Mouse (Mus musculus) ovary, postnatal 10 days (tissue): ENCODE data around the gene Adgb.
A peak's percentile ranks its signal among the peaks of the same experiment; 100 is the strongest.
"Not testable (repeated sequence)": the region's sequence is repeated elsewhere in the genome, so short reads cannot be mapped to it uniquely, and the experiment has no call there.

Experiments used
- DNase-seq: peaks from one replicate; pipeline ENCODE4 v3.0.0; 2022; ENCODE audit warnings: low spot score

Gene Adgb

DNA sequence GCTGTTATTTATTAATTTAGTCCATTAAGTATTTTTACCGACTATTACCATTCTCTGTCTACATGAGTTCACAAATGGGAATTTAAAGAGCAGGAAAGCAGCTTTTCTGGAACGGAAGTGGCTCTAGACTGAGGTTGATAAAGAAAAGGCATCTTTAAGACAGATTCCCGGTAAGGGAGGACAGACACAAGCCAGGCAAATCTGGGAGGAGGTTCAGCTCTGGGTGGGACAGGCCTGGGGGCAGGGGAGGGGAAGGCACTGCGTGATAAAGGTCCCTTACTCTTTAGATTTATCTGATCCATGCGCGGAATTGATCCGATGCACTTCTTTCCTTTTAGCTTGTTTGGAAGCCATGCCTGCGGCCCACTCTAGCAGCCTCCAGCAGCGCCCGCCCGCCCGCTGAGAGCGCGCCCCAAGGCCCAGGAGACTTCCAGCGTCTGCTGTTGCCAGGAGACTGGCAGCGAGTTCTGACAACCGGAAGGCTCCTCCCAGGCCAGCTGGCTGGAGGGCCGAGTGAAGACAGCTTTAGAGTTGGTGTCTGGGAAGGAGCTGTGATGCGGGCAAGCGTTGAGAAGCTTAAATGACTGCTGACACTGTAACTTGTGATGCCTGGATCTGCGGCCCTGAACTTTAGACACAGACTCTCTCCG lies at the start of gene Adgb:
Adgb (minus strand) TSS at position 366 of the 650 bp plus-strand sequence.
- peak; percentile 24 for DNase-seq

DNA sequence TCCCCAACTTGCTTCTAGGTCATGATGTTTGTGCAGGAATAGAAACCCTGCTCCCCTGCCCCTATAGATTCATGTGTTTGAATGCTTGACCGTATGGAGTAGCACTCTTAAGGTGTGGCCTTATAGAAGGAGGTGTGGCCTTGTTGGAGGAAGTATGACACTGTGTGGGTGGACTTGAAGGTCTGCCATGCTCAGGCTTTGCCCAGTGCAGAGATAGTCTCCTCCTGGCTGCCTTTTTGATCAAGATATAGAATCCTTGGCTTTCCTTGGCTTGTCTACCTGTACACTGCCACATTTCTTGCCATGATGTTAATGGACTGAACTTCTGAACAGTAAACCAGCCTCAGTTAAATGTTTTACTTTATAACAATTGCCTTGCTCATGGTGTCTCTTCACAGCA lies 8.0 kb upstream of the Adgb start:
- no peak for DNase-seq

DNA sequence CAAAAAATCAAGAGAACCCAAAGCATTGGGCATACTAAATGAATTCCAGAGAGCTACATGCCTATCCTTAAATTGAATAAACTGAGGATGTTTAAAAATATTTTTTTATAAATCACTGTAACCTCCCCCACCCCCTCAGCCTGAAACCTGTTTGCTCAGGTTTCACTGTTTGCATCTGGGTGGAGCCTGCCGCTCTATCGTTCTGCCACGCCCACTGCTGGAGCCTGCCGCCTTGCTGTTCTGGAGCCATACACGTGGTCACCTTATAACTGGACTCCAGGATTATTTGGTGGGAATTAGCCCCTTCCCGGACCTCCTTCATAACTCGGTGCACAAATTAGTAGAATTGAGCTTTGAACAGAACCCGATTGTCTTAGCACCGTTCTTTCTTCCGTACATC lies 5.3 kb upstream of the Adgb start:
- not testable (repeated sequence) for DNase-seq

DNA sequence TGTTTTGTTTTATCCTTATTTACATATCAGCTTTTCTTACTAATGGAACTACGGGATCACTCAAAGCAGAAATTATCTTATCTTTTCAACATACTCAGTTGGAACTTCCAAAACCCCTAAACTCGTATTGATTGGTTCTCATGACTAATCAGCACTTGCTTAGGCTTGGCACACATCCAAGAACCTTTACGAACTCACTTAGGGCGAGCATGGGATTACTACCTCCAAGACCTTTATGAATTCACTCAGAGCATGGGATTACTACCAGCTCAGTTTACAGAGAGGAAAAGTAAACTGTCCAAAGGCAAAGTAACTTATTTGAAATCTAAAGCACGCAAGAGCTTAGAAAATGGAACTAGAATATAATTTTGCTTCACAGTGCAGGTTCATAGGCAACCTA lies 4.8 kb upstream of the Adgb start:
- DNase-seq = no peak

DNA sequence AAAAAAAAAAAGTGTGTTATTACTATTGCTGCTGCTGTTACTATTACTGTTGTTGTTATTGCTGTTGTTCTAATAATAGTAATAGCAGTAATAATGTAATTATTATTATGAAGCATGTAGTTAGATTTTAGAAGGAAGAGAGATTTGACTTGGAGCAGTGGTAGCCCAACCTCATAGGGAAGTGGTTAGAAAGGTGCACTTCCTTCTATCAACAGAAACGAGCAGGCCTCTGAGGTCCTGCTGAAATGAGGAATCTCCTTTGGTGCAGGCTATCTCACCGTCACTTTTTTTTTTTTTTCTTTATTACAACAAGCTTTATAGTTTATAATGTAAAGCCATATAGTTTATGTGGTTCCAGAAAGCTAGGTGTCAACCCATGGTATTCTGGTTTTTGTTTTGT lies 4.4 kb upstream of the Adgb start:
- no peak for DNase-seq

DNA sequence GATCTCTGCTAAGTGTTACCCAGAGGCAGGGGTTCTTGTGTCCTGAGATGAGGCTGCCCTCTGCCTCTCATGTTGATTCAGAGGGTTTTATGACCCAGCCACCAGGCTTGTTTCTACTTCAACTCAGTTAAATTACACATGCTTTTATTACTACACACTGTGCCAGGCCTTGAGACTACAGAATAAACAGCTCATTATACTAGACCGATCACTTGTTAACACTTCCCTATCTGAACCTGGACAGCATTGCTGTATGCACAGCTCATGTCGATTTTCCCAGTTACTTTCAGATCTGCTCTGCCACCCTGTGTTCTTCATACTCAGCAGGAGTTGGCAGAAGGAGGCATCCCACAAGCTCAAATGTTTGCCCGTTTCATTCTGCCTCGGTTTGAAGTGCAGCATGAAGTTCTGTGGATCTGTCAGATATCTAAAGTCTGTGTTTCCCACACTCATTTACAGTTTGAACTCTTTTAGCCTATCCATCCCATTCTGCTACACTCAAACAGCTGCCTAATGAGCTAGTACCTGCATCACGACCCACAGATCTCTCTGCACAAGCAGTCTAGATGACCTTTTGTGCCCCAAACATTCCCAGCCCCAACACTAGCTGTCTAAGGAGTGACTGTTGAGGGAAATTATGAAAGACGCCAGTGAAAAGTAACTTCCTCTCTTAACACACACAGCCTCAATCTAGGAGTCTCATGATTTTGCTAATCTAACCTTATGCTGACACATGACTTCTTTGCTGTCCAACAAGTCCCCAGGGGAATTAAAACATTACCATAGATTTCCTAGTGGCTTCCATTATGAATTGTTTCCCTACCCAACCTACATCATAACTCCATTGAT lies 3.2 kb downstream of the Adgb start:
- no peak for DNase-seq

DNA sequence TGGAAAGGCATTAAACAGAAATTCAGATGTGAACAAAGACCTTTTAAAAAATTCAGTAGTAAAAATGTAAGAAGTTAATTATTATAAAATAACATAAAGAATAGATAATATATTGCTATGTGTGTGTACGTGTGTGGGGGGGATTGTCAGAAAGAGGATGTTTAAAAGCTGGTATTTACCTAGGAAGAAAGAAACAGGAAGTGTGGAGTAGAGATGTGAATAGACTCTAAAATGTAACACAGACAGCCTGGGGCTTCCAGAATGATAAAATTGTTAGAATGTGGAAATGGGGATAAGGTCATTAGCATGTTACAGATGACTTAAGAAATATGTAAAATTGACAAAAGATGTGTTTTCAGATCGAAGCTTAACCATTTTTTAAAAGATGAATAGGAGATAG lies 12.0 kb downstream of the Adgb start:
- DNase-seq = no peak

DNA sequence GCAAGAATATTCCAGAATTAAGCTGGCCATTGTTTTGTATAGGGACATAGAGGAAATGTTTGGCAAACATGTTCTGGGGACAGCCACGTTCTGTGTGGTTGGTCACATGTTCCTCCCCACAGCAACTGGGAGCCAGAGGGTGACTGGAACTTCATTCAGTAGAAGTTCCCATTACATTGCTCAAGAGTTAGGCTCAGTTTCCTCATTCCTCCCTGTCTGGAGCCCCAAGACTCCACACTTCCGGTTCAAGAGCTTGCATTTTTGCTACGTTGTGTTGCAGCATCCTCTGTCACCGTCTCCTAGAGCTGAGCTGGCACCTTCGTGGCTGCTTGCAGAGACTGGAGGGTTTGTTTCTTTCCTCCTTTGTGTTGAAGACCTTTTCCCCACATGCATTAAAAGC lies 15.1 kb downstream of the Adgb start:
- no peak for DNase-seq

DNA sequence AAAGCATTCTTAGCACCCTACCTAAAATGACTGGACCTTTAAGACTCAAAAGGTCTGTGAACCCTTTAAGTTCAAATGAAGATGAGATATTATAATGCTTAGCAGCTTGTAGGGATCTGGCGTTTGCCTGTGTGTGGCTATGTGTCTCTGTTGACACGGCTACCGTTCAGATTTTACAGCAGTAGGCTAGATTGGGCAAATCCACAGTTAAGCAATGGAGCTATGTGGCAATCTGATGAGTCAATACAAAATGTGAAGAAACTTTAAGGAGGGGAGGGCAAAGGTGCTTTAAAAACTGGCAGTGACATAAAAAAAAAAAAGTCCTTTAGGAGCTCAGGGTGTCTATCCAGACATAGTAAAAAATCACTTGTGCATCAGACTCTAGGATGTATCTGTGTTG lies 23.1 kb downstream of the Adgb start:
- no peak for DNase-seq

DNA sequence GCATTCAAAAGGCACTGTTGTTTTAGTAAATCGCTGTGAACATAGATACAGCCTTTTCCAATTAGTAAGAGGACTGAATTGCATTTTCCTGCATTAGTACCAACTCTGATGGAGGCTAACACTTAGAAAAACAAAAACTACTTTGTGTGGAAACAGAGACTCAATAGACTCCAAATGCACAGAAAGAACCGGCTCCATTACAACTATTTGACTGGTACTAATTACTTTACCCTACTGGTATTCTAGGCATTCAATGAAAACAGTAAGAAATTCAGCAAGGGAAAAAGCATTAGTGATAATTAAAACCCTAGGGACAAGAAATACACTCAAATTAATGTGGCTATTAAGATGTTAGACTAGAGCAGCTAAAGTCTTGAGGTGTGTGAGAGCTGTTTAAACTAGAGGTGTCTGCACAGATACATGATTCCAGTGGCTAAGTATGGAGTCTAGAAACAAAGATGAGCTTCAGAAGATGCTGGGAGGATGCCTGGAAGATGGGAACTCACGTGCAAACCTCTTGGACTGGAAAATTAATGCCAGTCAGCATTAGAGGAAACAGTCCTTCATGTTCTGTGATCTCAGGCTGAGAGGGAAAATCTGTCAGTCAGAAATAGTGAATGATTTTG lies 27.2 kb downstream of the Adgb start:
- DNase-seq = no peak

DNA sequence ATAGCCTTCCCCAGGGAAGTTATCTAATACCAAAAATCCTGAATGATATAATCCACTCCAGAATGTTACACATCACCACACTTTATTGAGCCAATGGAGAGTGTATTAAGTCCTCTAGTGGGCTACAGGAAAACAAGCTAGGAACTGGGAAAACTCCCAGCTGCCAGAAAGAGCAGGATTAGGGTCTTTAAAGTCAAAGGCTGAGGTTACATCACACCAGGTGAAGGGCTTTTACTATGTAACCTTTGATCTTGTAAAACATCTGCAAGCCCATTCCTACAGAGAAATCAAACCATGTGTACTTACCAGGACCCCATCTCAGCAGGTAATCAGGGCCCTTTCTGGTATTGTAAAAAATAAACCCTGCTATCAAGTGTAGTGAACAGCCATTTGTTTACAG lies 28.6 kb downstream of the Adgb start:
- DNase-seq = no peak

DNA sequence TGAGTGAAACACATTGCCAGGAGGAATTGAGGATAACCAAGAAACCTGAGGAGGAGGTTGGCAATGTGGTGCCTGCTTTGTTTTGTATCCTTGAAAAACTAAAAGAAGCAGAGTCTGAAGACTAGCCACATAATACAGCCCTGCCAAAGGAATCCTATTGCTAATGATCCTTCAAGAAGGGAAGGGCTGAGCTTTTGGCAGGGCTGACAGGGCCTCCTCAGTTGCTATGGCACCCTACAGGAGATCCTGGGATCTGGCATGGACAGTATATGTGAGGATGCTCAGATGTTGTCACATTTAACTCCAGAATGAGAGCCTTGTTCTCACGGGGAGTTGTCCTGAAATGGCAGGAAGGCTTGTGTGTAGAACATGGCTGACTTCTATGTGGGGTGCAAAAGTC lies 37.1 kb downstream of the Adgb start:
- DNase-seq = no peak

DNA sequence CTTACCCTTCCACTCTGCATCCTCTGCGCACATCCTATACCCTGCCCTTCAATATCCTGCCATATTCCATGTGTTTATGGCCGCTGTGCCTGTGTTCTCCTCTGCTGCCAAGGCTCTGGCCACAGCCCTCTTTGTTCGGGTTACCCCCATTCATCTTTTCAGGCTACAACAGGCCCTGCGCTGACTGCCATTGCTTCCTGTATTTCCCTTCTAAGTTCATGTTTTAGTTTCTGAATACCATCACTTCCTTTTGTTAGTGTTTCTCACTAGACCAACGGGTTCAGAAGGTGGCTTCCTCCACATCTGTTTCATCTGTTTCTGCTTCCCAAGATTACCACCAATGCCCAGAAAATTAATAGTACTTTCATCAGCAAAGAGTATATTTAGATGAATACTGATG lies 42.5 kb downstream of the Adgb start:
- DNase-seq = no peak

DNA sequence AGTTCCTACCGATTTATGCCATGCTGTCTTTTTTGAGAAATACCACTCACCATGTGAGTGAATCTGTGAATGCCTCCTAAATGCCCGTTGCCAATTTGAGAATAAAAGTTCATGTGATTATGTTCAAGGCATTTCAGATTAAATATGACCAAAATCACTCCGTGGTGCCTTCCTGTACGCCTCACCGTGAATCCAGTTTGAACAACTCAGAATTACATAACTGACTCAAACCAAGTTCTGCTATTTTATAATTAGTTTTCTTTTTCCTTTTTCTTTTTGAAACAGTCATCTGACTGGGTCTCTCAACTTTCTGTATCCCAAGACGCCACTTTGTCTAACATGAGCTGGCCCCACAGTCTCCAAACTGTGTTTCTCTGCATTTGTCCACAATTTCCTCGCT lies 43.1 kb downstream of the Adgb start:
- DNase-seq = no peak

DNA sequence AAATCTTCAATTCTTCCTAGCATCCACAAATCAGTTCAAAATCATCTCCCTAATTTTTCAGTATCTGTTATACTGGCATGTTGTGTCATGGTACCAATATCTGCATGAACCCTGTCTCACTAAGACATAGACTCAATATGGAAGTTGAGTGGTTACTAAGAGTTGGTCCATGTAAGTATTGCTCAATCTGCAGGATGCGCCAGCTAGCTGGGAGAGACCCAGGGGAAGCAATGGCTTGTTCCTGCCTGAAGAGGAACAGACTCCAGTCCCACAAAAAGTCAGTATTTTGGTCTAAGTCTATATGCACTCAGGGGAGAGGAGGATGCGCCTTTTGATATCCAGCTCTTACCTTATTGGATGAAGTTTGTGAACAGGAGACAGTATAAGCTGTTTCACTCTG lies 47.7 kb downstream of the Adgb start:
- DNase-seq = no peak

DNA sequence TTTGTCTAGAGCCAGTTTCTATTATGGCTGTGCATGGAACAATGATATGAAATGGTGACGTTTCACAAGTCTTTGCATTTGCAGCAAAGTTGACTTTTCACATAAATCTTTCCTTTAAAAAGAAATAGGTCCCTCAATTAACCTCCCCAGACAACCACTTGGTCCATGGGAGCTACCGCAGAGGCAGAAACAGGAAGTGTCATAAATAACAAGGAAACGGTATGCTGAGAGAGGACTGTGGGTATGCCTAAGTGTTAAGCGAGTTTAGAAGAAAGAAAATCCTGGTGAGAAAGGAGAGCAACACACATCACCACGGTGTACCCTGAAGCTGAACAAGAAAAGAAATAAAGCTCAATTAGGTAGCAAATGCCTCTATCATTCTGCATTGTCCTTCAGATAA lies 61.1 kb downstream of the Adgb start:
- no peak for DNase-seq

DNA sequence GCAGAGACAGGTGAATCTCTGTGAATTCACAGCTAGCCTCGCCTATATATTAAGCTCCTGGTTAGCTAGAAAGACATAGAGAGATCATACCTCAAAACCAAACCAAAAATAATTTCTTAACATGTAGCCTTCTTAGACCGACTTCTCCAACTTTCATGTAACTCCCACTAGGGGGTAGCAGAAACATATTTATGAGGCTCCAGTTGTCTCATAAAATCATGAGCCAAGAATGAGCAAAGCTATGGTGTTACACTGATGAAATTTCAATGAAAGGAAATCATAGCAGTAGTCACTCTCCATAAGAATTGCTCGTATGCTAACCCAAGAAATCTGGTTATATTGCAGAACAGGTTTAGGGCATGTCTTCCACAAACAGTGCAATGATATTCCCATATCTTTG lies 64.0 kb downstream of the Adgb start:
- DNase-seq = no peak

DNA sequence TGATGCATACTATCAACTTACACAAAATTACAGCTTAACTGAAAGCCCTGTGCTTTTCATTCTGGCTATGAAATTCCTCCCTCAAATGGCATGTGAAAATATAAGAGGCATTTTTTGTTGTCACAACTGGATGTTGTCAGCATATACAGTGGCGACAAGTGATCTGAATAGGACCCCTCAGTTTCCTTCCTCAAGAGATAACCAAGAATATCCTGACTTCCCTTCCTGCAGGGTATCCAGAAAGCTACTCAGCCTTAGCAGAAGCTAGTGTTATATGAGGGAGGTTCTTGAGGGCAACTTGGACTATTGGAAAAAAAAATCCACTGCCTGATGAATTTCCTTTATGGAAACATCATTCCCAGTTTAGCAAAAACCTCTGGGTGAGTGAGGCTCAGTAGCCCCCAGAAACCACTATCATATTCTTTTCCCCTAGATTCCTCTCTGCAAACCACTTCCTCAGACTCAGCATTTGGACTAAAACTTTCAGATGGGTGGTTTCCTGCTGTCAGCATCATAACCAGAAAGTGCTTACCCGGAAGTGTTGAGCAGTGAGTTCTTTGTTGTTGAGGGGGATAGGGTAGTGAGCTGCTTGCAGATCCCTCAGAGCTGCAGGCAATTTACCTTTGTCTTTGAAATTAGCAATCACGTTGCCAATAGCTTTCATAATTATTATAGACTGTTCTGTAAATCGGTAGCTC lies 76.2 kb downstream of the Adgb start:
- DNase-seq = no peak

DNA sequence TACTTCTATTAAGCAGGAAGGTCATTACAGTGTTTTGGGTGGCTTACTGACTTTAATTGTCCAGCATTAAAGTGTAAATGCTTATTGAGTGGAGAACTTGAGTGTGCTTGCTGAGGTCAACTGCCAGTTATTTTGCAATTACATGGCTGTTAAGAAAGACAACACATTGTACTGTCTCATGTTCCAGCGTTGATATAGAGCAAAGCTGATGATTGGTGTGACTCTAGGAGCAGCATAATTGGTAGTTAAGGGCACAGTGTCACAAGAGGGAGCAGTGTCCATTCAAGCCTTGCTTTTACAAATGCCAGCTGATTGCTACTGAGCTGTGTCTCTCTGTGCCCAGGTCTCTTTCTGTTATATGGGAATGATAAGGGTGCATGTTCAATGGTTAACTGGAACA lies 97.5 kb downstream of the Adgb start:
- DNase-seq = no peak

DNA sequence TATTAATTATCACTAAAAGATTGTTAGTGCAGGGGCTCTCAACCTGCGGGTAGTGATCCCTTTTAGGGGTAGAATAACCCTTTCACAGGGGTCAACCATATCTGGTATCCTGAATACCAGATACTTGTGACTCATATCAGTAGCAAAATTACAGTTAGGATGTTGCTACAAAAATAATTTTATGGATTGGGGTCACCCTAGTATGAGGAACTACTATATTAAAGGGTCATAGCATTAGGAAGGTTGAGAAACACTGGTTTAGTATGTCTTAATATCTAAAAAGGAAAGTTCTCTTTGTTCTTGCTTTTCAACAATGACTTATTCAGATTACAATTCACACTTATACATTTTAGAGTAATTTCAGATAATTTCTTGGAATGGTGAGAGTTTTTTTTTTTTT lies 108.1 kb downstream of the Adgb start:
- no peak for DNase-seq

DNA sequence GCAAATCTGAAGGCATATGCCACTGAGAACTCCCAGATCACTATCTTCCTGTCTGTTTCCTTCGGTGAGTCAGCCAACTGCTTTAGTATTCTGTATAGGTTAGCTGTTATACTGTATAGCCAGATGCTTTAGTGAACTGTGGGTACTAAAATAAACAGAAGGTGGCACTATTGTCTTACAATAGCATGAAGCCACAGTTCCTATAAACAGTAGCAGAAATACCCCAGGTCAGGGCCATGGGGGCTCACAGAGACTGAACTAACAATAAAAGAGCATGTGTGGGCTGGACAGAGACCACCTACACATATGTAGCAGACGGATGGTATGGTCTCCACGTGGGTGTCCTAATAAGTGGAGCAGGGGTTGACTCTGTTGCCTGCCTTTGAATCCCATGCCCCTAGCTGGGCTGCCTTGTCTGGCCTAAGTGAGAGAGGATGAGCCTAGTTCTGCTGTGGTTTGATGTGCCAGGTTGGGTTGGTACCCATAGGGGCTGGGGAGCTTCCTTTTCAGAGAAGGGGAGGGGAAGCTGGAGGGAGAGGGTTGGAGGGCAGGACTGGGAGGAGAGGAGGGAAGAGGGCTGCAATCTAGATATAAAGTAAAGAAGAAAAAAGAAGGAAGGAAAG lies 116.4 kb downstream of the Adgb start:
- no peak for DNase-seq

DNA sequence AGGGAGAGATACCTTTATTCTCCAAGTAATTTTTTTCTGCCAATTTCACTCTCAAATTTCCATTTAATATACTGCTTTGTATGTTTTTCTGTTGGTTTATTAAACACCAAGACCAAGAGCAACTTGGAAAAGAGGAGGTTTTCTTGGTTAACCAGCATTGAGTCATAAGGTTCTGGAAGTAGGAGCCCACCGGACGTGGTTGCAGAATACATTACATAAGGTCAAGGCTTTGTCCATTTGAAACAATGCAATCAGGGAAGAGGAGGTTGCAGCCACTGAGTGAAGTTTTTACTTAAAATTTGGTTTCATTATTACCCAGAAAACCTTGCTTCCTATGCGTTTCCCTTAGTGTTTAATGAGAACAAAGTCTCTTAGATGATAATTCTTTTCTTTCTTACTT lies 119.9 kb downstream of the Adgb start:
- DNase-seq = no peak
